Mouse (Mus musculus) E14TG2a.4 (cell line): Measurements from ENCODE around the gene Cdc37.

Experiments used
- CTCF ChIP-seq: conservative IDR thresholded peaks from 2 replicates; pipeline ENCODE4 v1.5.1; 2014; ENCODE audit warnings: low read length
- NANOG ChIP-seq: IDR thresholded peaks from 2 replicates; pipeline ENCODE4 v1.6.1; 2014; ENCODE audit warnings: borderline replicate concordance, low read length, mixed read lengths

- TF ChIP-seq CTCF (peak; percentile 33), NANOG (no peak)
Observed at GRCm38 (mm10) chr9:21152715-21153114, 2.9 kb upstream of the Cdc37 start.
